Mouse (Mus musculus) heart, embryonic 12.5 days (tissue): ENCODE measurements around the gene Klkb1. TPM values are rescaled to one million over a fixed set of nuclear protein-coding genes. Genes with fewer than 3 reads are reported as not detected.
"Not testable (repeated sequence)": the region's sequence is repeated elsewhere in the genome, so short reads cannot be mapped to it uniquely, and the experiment has no call there.

Source experiments
- ATAC-seq: fragments of 200-750 bp; cut with Nextera tagmentation; 2 replicates; pipeline ENCODE4 v1.8.0; 2017; ENCODE audit warnings: moderate TSS enrichment, moderate library complexity; ENCODE audit not compliant: insufficient number of reproducible peaks, low FRiP score
- H3K27ac ChIP-seq: fragments of 300-500 bp; sonication (generic); 2 replicates; pipeline ENCODE4 v1.5.1; 2016; ENCODE audit warnings: mild to moderate bottlenecking, moderate library complexity; ENCODE audit not compliant: poor library complexity, severe bottlenecking
- H3K27me3 ChIP-seq: fragments of 300-500 bp; sonication (generic); replicated peaks from 2 replicates; pipeline ENCODE4 v1.6.1; 2016; ENCODE audit warnings: mild to moderate bottlenecking, moderate library complexity
- H3K36me3 ChIP-seq: fragments of 300-500 bp; sonication (generic); 2 replicates; pipeline ENCODE4 v1.6.1; 2016; ENCODE audit warnings: mild to moderate bottlenecking, moderate library complexity
- H3K4me1 ChIP-seq: fragments of 300-500 bp; sonication (generic); replicated peaks from 2 replicates; pipeline ENCODE4 v1.6.1; 2016; ENCODE audit warnings: mild to moderate bottlenecking
- H3K4me2 ChIP-seq: fragments of 300-500 bp; sonication (generic); 2 replicates; pipeline ENCODE4 v1.6.1; 2016; ENCODE audit warnings: mild to moderate bottlenecking, moderate library complexity
- H3K4me3 ChIP-seq: fragments of 300-500 bp; sonication (generic); 2 replicates; pipeline ENCODE4 v1.5.1; 2016; ENCODE audit warnings: mild to moderate bottlenecking
- H3K9ac ChIP-seq: fragments of 300-500 bp; sonication (generic); 2 replicates; pipeline ENCODE4 v1.6.1; 2016; ENCODE audit warnings: mild to moderate bottlenecking, moderate library complexity
- H3K9me3 ChIP-seq: fragments of 300-500 bp; sonication (generic); replicated peaks from 2 replicates; pipeline ENCODE4 v1.6.1; 2016; ENCODE audit warnings: mild to moderate bottlenecking, moderate library complexity
- WGBS: fragments of 180-500 bp; shearing (Covaris S2); methylation state at CpG from one replicate; pipeline ENCODE4 v1.1.7; 2016; 5-methylcytosine and 5-hydroxymethylcytosine counted together
- polyA plus RNA-seq: library from polyadenylated mRNA; unstranded; fragments of >200 nt; fragmentation: Nextera tagmentation; extraction: Ambion mirVana; gene quantifications from 2 replicates; pipeline ENCODE4 v1.2.1, GENCODE M21; 2016

The Klkb1 gene
- polyA plus RNA-seq: not detected in 2 replicates

DNA sequence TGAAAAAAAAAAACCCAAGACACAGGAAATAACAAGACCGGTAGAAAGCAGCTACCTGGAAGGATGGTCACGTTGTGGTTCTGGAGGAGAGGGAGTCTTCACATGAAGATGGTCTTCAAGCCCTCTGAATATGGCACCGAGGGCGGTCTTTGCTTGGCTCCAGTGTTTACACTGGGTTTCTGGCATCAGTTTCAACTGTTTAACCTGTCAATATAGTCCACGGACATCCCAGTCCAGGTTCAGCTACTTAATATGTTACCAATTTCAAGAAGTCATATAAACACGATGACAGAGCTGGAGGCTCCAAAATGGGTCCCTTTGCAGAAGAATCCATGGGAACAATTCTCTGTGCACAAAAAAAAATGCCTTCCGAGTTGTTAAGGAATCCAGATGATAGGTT is at the start of gene Klkb1:
Gene Klkb1, minus strand, starts transcription at position 173 of the 400 bp plus-strand sequence.
- Histone ChIP-seq H3K9ac (no peak within 1 kb of the TSS), H3K36me3 (no peaks in the 10 kb centered on the region), H3K27ac (no peak within 1 kb of the TSS), H3K4me2 (no peak within 1 kb of the TSS), H3K4me1 (no peaks in the 10 kb centered on the region), H3K9me3 (no peaks in the 10 kb centered on the region), H3K4me3 (no peak within 1 kb of the TSS), H3K27me3 (no peaks in the 10 kb centered on the region)
- 83% methylated on average over 7 of the region's 7 CpGs for WGBS
- no peak for ATAC-seq

DNA sequence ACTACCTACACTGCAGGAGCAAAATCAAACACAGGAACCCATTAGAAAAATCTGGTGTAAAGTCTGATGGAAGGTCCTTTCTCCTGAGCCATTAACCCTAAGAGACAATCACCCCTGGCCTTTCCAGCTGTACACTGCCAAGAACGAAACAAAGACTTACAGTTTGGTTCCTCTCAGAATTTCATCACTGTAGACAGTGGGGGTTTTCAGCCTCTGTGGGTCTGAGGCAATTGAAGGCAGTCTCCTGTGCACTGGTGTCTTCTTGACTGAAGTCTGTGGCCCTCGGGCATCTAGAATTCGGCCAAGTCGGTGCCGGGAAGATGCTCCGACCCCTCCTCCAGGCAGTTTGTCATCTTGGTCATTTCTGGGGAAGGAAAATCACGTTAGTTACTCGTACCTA is 49.6 kb upstream of the Klkb1 start:
- WGBS: 85% methylated on average over 8 of the region's 8 CpGs

DNA sequence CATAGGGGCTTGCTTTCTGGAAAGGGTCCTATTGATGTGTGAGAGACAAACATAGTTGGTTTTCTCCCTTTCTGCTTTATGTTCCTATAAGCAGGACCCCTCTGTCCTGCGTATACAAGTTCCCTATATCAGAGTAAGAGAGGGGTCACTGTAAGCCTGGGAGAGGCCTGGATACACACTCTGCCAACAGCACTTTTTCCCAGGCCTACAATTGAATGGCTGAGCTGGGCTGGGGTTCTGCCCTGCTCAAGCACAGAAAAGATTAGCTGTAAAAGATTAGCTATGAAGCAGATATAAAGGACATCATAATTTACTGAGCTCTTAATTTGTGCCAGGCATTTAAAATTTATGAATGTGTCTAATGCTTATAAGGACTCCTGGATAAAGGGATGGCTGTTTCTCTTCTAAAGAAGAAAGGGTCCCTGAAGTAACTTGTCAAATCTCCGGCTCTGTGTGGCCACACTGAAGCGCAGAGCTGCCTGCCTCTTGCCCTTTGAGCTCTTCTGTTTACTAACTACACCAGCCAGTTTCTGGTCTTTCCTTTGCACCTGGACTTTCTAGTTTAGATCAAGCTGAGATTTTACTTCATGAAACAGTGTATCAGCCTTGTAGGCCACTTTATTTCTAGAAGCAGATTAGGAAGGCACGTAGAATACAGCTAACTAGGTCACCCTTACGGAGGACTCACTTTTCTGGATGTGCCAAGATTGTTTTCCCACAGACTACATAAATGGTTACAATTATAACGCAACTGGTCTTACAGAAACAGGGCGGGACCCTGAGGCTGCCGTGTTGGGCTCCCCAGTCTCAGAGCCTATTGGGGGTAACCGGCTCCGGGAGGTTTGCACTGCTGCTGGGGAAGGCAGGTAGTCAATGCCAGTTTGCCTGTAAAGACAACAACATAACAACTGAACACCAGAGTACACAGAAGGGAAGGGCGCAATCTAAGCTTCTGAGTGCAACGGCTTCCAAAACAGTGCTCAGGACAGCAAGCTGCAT is 47.3 kb upstream of the Klkb1 start:
- Histone ChIP-seq H3K27ac (no peak overlapping the region), H3K9ac (no peak overlapping the region), H3K4me3 (no peak overlapping the region), H3K36me3 (0 out of 2 replicates have a peak, but pooled peaks cover 11% of the 10 kb centered on the region), H3K4me1 (no peaks in the 10 kb centered on the region), H3K4me2 (no peak overlapping the region), H3K27me3 (no peaks in the 10 kb centered on the region), H3K9me3 (no peaks in the 10 kb centered on the region)
- 87% methylated on average over 12 of the region's 12 CpGs for WGBS
- no peak for ATAC-seq

More for the DNA sequence above, 49.6 kb upstream of the Klkb1 start:
- no peaks in the 10 kb centered on the region for H3K27me3 ChIP-seq
- no peaks in the 10 kb centered on the region for H3K4me1 ChIP-seq
- H3K27ac ChIP-seq: no peak overlapping the region
- no peak for ATAC-seq
- H3K9ac ChIP-seq: no peak overlapping the region
- H3K4me2 ChIP-seq: no peak overlapping the region
- H3K9me3 ChIP-seq: no peaks in the 10 kb centered on the region
- H3K36me3 ChIP-seq: 0 out of 2 replicates have a peak, but pooled peaks cover 11% of the 10 kb centered on the region
- H3K4me3 ChIP-seq: no peak overlapping the region

DNA sequence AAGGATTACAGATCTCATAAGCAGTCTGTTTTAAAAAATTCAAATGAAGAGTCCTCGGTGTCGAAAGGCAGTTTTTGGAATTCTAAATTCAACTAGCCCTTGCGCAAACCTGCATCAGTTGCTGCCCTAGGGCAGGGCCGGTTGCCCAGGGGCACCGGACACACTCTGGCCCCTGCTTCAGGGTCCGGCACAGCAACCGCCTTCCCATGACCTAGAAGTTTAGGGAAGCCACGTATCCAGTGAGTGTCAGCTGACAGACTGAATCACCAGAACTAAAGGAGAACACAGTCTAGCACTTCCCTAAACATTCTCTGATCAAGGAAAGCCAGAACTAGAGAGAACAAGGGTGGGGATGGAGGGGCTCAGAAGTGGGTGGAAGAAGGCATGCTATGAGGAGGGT is 38.8 kb upstream of the Klkb1 start:
- WGBS: 4% methylated on average over 8 of the region's 8 CpGs

DNA sequence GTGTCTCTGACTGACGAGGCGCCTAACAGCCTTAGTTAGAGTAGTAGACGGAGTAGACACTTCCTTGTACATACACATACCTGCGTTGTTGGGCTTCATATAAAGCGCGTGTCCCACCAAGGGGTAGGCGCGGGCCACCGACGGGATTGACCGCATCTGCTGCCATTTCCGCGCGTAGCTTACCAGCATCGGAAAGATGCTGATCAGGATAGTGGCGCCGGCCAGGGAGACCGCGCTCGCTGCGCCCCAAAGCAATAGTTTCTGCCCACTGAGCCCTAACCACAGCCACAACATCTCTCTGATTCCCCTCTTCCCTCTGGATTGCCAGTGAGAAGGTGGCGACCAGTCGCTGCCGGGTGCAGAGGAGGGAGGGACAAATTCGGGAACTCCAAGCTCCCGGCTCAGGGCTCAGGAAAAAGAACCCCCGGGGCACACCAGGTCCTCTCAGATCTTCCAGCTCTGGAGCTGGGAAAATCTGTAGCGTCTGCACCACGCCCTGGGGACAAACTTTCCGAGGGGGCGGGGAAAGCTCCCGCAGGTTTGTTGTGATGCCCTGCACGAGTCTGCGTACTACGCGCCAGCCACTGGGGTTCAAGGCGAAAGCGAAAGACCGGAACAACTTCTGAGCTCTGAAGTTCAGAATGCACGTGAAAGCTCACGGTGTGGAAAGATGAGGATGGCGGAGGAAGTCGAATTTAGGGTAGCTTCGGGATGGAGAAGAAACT is 38.2 kb upstream of the Klkb1 start, which contains the start of gene Cyp4v3:
Gene Cyp4v3, minus strand, starts transcription at position 532 of the 725 bp plus-strand sequence.
- Histone ChIP-seq H3K4me2 (peak within 1 kb of the TSS; percentile 84), H3K9me3 (no peaks in the 10 kb centered on the region), H3K9ac (peak within 1 kb of the TSS; percentile 67), H3K4me1 (no peaks in the 10 kb centered on the region), H3K27me3 (0 out of 2 replicates have a peak, but pooled peaks cover 4% of the 10 kb centered on the region), H3K4me3 (peak within 1 kb of the TSS; percentile 66), H3K36me3 (no peaks in the 10 kb centered on the region), H3K27ac (no peak within 1 kb of the TSS)
- peak; percentile 45; the same call in 1 of the 2 replicates for ATAC-seq
- under 1% methylated on average over 44 of the region's 44 CpGs for WGBS

More for the DNA sequence above, 38.8 kb upstream of the Klkb1 start:
- peak overlapping the region; percentile 67 for H3K9ac ChIP-seq
- H3K4me3 ChIP-seq: peak overlapping the region; percentile 66
- H3K4me1 ChIP-seq: no peaks in the 10 kb centered on the region
- no peaks in the 10 kb centered on the region for H3K36me3 ChIP-seq
- H3K27me3 ChIP-seq: 0 out of 2 replicates have a peak, but pooled peaks cover 4% of the 10 kb centered on the region
- no peak for ATAC-seq
- no peaks in the 10 kb centered on the region for H3K9me3 ChIP-seq
- H3K27ac ChIP-seq: no peak overlapping the region
- peak overlapping the region; percentile 84 for H3K4me2 ChIP-seq

DNA sequence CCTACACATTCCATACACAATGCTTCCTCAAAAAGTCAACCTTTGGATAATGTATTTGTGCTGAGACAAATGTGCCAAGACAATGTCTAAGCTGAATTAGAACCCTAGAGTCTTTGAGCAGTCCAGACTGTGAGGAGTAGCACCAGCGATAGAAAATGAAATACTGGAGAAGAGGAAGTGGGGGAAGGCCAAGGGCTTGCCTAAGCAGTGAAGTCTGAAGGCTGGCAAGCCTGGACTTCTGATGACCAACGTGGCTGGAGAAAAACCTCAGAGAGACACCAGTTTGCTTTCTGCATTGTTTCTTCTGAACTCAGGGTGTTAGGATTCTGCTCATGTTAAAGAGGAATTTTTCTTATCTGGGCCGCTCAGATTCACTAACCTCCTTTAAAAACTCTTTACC is 36.2 kb upstream of the Klkb1 start:
- no peaks in the 10 kb centered on the region for H3K9me3 ChIP-seq
- ATAC-seq: no peak
- no peak overlapping the region for H3K27ac ChIP-seq
- no peaks in the 10 kb centered on the region for H3K36me3 ChIP-seq
- WGBS: 68% methylated on average over 3 of the region's 3 CpGs
- no peak overlapping the region for H3K9ac ChIP-seq
- 0 out of 2 replicates have a peak, but pooled peaks cover 4% of the 10 kb centered on the region for H3K27me3 ChIP-seq
- no peak overlapping the region for H3K4me3 ChIP-seq
- H3K4me2 ChIP-seq: no peak overlapping the region
- no peaks in the 10 kb centered on the region for H3K4me1 ChIP-seq

DNA sequence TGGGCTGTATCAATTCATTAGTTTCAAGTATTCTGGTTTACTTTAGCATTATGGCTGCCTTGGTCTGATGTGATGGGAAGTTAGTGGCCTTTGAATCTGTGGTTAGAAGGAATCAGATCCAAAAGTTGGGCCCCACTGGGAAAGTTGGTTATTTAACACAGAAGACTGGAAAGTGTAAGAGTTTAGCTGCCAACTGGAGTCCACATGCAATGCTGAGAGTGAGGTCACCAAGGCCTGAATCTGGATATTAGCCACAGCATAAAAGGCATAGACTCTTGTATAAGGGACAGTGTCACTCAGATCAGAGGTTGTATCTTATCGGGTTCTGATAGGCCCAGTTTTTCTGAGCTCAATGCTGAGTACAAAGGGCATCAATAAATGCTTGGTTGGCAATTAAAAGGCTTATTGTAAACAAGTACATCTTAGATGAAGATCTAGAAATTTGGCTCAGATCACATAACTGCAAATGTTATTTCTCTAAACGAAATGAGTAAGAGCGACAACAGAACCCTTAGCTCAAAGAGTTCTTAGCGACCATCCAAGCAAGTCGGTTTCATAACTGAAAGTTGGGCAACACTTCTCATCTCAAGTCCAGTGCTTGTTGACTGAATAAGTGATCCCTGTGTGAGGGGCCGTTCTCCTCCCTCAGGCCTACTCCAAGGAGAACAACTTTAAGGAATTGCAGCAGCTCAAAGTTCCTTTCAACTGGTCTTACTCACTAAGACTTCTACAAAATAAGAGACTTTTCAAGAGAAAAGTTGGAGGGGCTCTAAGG is 34.7 kb upstream of the Klkb1 start:
- Histone ChIP-seq H3K27ac (no peak overlapping the region), H3K9me3 (no peaks in the 10 kb centered on the region), H3K4me1 (no peaks in the 10 kb centered on the region), H3K36me3 (no peaks in the 10 kb centered on the region), H3K9ac (no peak overlapping the region), H3K27me3 (0 out of 2 replicates have a peak, but pooled peaks cover 4% of the 10 kb centered on the region), H3K4me2 (no peak overlapping the region), H3K4me3 (no peak overlapping the region)
- WGBS: 81% methylated on average over 6 of the region's 6 CpGs
- no peak for ATAC-seq

DNA sequence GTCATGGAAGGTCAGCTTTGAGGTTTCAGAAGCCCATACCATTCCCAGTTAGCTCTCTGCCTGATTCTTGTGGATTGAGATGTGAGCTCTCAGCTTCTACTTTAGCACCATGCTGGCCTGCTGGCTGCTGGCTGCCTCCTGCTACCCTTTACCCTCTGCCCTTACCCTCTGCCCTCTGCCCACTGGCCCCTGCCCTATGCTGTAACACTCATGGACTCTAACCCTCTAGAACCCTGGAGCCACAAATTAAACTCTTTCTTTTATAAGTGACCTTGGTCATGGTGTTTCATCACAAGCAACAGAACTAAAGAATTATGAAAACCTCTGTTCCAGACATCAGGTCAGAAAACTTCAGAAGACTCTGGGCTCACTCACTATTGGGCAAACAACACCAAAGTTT is 32.4 kb upstream of the Klkb1 start:
- H3K27ac ChIP-seq, H3K36me3 ChIP-seq, H3K9me3 ChIP-seq, ATAC-seq, H3K4me3 ChIP-seq, H3K9ac ChIP-seq, H3K4me2 ChIP-seq, H3K4me1 ChIP-seq, H3K27me3 ChIP-seq: not testable (repeated sequence)

DNA sequence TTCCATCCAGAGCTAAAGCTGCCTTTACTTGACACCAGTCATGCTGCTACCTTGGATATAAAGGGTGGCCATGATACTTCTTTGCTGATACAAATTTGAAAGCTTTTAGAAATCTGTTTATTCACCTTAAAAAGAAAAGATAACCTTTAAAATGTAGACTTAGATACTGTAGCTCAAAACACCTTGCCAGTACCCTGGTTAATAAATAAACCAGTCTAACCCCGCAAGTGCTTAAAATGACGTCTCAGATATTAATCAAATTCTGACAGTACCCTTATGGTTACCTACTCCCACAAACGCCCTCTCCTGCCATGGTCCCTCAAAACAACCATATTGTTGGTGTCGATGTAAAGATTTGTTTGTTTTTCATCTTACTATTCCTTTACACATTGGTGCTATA is 29.5 kb upstream of the Klkb1 start:
- H3K4me1 ChIP-seq: peaks cover 3% of the 10 kb centered on the region; the same call in 1 of the 2 replicates
- no peak overlapping the region for H3K4me3 ChIP-seq
- no peak for ATAC-seq
- H3K4me2 ChIP-seq: no peak overlapping the region
- no peaks in the 10 kb centered on the region for H3K27me3 ChIP-seq
- no peaks in the 10 kb centered on the region for H3K36me3 ChIP-seq
- H3K27ac ChIP-seq: no peak overlapping the region
- no peak overlapping the region for H3K9ac ChIP-seq
- no peaks in the 10 kb centered on the region for H3K9me3 ChIP-seq
- 72% methylated on average over 4 of the region's 4 CpGs for WGBS

DNA sequence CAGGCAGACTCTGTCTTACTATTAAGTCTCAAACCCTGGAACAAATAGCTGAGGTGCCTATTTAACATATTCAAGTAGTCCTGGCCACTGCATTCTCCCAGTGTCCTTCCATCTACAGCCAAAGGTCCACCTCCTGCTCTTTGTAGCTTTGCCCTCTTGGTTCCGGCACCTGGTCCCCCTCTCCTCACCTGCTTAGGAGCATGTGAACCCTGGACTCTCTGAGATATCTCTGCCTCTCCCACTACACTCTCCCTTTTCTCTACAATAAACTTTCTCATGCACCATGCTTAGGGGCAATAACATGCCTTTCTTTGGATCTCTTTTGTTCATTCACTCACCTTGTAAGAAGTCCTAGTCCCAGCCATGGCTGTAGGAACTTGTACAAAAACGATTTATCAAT is 26.7 kb upstream of the Klkb1 start:
- no peaks in the 10 kb centered on the region for H3K9me3 ChIP-seq
- no peaks in the 10 kb centered on the region for H3K36me3 ChIP-seq
- H3K27me3 ChIP-seq: no peaks in the 10 kb centered on the region
- ATAC-seq: no peak
- no peak overlapping the region for H3K9ac ChIP-seq
- H3K4me2 ChIP-seq: no peak overlapping the region
- no peak overlapping the region for H3K4me3 ChIP-seq
- H3K4me1 ChIP-seq: peaks cover 3% of the 10 kb centered on the region; the same call in 1 of the 2 replicates
- WGBS: 79% methylated on average over 2 of the region's 2 CpGs
- no peak overlapping the region for H3K27ac ChIP-seq
